ENCODE assay signal across 8 mouse cellular contexts in genomic region chr9:13826832-13827405, GRCm38 (mm10). TPM values are rescaled to one million over a fixed set of nuclear protein-coding genes. Genes with fewer than 3 reads are reported as not detected.
DNase-seq lines count a peak whose midpoint lies in the region; ATAC-seq and TF ChIP-seq lines count a peak whose summit lies in the region.

Gene Cep57, minus strand, starts transcription at chr9:13827107.

- H3K4me1 ChIP-seq in G1E (ENCODE audit: insufficient read depth, low read depth, low read length): peaks cover 32% of the 10 kb centered on the region
- H3K4me1 ChIP-seq in forebrain, embryonic 16.5 days (replicated peaks; ENCODE audit: control insufficient read depth, insufficient read depth, low read length): peaks cover 28% of the 10 kb centered on the region
- peaks cover 16% of the 10 kb centered on the region for H3K4me1 ChIP-seq in lung, embryonic 14.5 days (ENCODE audit: insufficient read depth)
- 0 out of 2 replicates have a peak, but pooled peaks cover 6% of the 10 kb centered on the region for H3K4me1 ChIP-seq in olfactory bulb, adult 2 months (ENCODE audit: control insufficient read depth, insufficient read depth, low read length)
- H3K4me1 ChIP-seq in thymus, adult 2 months (replicated peaks; ENCODE audit: control insufficient read depth, insufficient read depth, low read length): no peaks in the 10 kb centered on the region

- peak within 1 kb of the TSS; percentile 95 for H3K9ac ChIP-seq in forebrain, embryonic 16.5 days (replicated peaks; ENCODE audit: low read depth, low read length)
- peak within 1 kb of the TSS; percentile 93 for H3K9ac ChIP-seq in lung, embryonic 14.5 days

- H3K27me3 ChIP-seq in G1E (ENCODE audit: insufficient read depth, low read length): no peaks in the 10 kb centered on the region
- H3K27me3 ChIP-seq in forebrain, embryonic 16.5 days (replicated peaks; ENCODE audit: control insufficient read depth, insufficient read depth, low read length): no peaks in the 10 kb centered on the region
- H3K27me3 ChIP-seq in lung, embryonic 14.5 days (ENCODE audit: insufficient read depth, low read length): no peaks in the 10 kb centered on the region
- no peaks in the 10 kb centered on the region for H3K27me3 ChIP-seq in thymus, adult 2 months (ENCODE audit: control insufficient read depth, insufficient read depth, low read length)

- intact Hi-C loops in heart, postnatal 36 days (cut with DNase I): loop anchor here (1.0 to 5.0 kb wide), 2 partner anchors 78 to 675 kb away; partner anchors contain the start of genes Cwc15 and Kdm4d

- TF ChIP-seq POLR2A in olfactory bulb, adult 2 months (IDR thresholded peaks at IDR 0.05; ENCODE audit: insufficient read depth, low read depth, low read length): peak; percentile 76
- peak; percentile 86; the same call in 1 of the 2 replicates for TF ChIP-seq POLR2A in thymus, adult 2 months (IDR thresholded peaks at IDR 0.05; ENCODE audit: control insufficient read depth, extremely low read depth, insufficient read depth, low read length, poor library complexity)

- peaks cover 46% of the 10 kb centered on the region for H3K36me3 ChIP-seq in G1E (replicated peaks)
- peaks cover 3% of the 10 kb centered on the region; the same call in 1 of the 2 replicates for H3K36me3 ChIP-seq in forebrain, embryonic 16.5 days (ENCODE audit: control insufficient read depth, insufficient read depth)
- H3K36me3 ChIP-seq in lung, embryonic 14.5 days (ENCODE audit: insufficient read depth): peaks cover 19% of the 10 kb centered on the region
- H3K36me3 ChIP-seq in thymus, adult 2 months (ENCODE audit: control insufficient read depth, insufficient read depth, low read length): peaks cover 4% of the 10 kb centered on the region; the same call in 1 of the 2 replicates

- peak; percentile 81 for DNase-seq in G1E (ENCODE audit: low spot score)
- peak; percentile 94 to 97 for DNase-seq in cerebellum, adult 18-20 months
- peak; percentile 91 to 95 for DNase-seq in heart, postnatal 36 days
- DNase-seq in layer of hippocampus, adult 2 months (ENCODE audit: low spot score in 2 of 2): peak; percentile 94 to 97
- DNase-seq in lung, embryonic 14.5 days: peak; percentile 99
- peak; percentile 93 for DNase-seq in thymus, adult 2 months

- peak within 1 kb of the TSS; percentile 78 for H3K4me2 ChIP-seq in forebrain, embryonic 16.5 days (ENCODE audit: low read length)
- H3K4me2 ChIP-seq in lung, embryonic 14.5 days: peak within 1 kb of the TSS; percentile 87

- H3K9me3 ChIP-seq in G1E (replicated peaks): no peaks in the 10 kb centered on the region
- H3K9me3 ChIP-seq in forebrain, embryonic 16.5 days (ENCODE audit: control insufficient read depth, low read length): no peaks in the 10 kb centered on the region
- no peaks in the 10 kb centered on the region for H3K9me3 ChIP-seq in lung, embryonic 14.5 days (ENCODE audit: low read depth, low read length)

- peak; percentile 74 for ATAC-seq in G1E (ENCODE audit: extremely low read depth, insufficient number of reproducible peaks, low FRiP score, poor library complexity, severe bottlenecking)
- ATAC-seq in forebrain, embryonic 16.5 days: peak; percentile 90
- ATAC-seq in lung, embryonic 14.5 days (ENCODE audit: insufficient read depth): peak; percentile 91

- under 1% methylated on average over 44 of the region's 44 CpGs for WGBS in forebrain, embryonic 16.5 days
- 0% methylated on average over 44 of the region's 44 CpGs for WGBS in lung, embryonic 14.5 days
- WGBS in olfactory bulb, adult 2 months: 0% methylated on average over 44 of the region's 44 CpGs
- WGBS in thymus, adult 2 months: 0% methylated on average over 44 of the region's 44 CpGs

- peak within 1 kb of the TSS; percentile 99 for H3K27ac ChIP-seq in forebrain, embryonic 16.5 days (ENCODE audit: low read length)
- H3K27ac ChIP-seq in layer of hippocampus, adult 2 months: peak within 1 kb of the TSS; percentile 94
- peak within 1 kb of the TSS; percentile 99 for H3K27ac ChIP-seq in lung, embryonic 14.5 days (ENCODE audit: low read depth)
- peak within 1 kb of the TSS; percentile 90 for H3K27ac ChIP-seq in olfactory bulb, adult 2 months (ENCODE audit: insufficient read depth, low read depth, low read length)
- H3K27ac ChIP-seq in thymus, adult 2 months (ENCODE audit: control insufficient read depth, insufficient read depth, low read length): peak within 1 kb of the TSS; percentile 78

- H3K4me3 ChIP-seq in G1E (ENCODE audit: low read depth, low read length): peak within 1 kb of the TSS; percentile 82
- peak within 1 kb of the TSS; percentile 97 for H3K4me3 ChIP-seq in forebrain, embryonic 16.5 days (replicated peaks; ENCODE audit: low read length)
- H3K4me3 ChIP-seq in layer of hippocampus, adult 2 months: peak within 1 kb of the TSS; percentile 88
- H3K4me3 ChIP-seq in lung, embryonic 14.5 days (ENCODE audit: low read depth, low read length): peak within 1 kb of the TSS; percentile 89
- H3K4me3 ChIP-seq in olfactory bulb, adult 2 months (ENCODE audit: insufficient read depth, low read depth, low read length): peak within 1 kb of the TSS; percentile 79
- H3K4me3 ChIP-seq in thymus, adult 2 months (ENCODE audit: control insufficient read depth, insufficient read depth, low read length): peak within 1 kb of the TSS; percentile 76

- no peak for TF ChIP-seq CTCF in G1E (IDR thresholded peaks at IDR 0.05; ENCODE audit: low read depth, low read length)
- no peak for TF ChIP-seq CTCF in layer of hippocampus, adult 2 months (conservative IDR thresholded peaks at IDR 0.05)
- no peak for TF ChIP-seq CTCF in lung, embryonic 14.5 days (IDR thresholded peaks at IDR 0.05; ENCODE audit: low read depth)
- TF ChIP-seq CTCF in olfactory bulb, adult 2 months (IDR thresholded peaks at IDR 0.05; ENCODE audit: insufficient read depth, low read depth, low read length): no peak
- TF ChIP-seq CTCF in thymus, adult 2 months (IDR thresholded peaks at IDR 0.05; ENCODE audit: borderline replicate concordance, control insufficient read depth, extremely low read depth, insufficient read depth, low read length, poor library complexity): peak; percentile 33; the same call in 1 of the 2 replicates

RNA-seq across cellular contexts. Expression of gene Cep57, which starts in this region (rescaled TPM):
- total RNA-seq in G1E (2014; fragmentation: Nextera tagmentation): 84.5 and 94.1 TPM in 2 replicates
- total RNA-seq in G1E (2017): 81.4 and 93.9 TPM in 2 replicates
- polyA plus RNA-seq in G1E (2012): 12.2 and 14.0 TPM in 2 replicates
- polyA plus RNA-seq in forebrain, embryonic 16.5 days (2015; fragmentation: Nextera tagmentation; extraction: Ambion mirVana): 41.5 and 46.9 TPM in 2 replicates
- total RNA-seq in heart, postnatal 36 days (2021): 10 to 100 TPM; 10.1 to 10.8 TPM
- 10 to 100 TPM; 19.5 to 22.5 TPM for total RNA-seq in layer of hippocampus, adult 2 months (2021)
- 57.3 and 62.1 TPM in 2 replicates for polyA plus RNA-seq in lung, embryonic 14.5 days (2014; fragmentation: Nextera tagmentation; extraction: Ambion mirVana)
- not detected in 2 replicates for polyA plus RNA-seq in olfactory bulb, adult 2 months (2012; ENCODE audit: insufficient read depth, insufficient read length, low replicate concordance, missing spikeins)
- polyA plus RNA-seq in thymus, adult 2 months (2012; rRNA removed): 27.3 and 27.9 TPM in 2 replicates

Comparison
In these comparisons a context has a peak if more than half of its experiments do, and no peak if none do; other contexts are left out.
1. Peak in every context shown above with its lines: DNase-seq, ATAC-seq, H3K4me3 ChIP-seq and H3K27ac ChIP-seq.